ENCODE assay signal across 9 mouse cellular contexts in the genomic region with DNA sequence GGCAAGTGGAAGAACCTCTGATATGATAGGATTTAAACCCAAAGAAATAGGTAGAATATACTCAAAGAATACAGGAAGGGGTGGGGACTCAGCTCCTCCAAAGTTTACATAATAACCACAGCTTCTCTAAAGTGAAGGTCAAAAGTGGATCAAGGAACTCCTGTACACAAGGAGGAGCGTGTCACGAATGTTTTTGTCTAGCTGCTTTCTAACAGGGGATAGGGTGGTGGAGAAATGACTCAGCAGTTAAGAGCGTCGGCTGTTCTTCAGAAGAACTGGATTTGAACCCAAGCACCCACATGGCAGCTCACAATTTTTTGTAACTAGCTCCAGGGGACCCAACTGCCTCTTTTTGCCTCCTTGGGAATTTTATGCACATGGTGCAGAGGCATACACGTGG. TPM values are rescaled to one million over a fixed set of nuclear protein-coding genes. Genes with fewer than 3 reads are reported as not detected.
DNase-seq lines count a peak whose midpoint lies in the region; ATAC-seq and TF ChIP-seq lines count a peak whose summit lies in the region.
"Had no signal": no experiment of that assay in that cellular context is flagged by ENCODE, and none has a peak within 500 bp of the region (broad histone marks: within the 10 kb centered on the region; RNA-seq: fewer than 3 reads in every experiment).

No protein-coding gene starts in this region.

- TF ChIP-seq EP300 in CH12.LX (IDR thresholded peaks at IDR 0.05; ENCODE audit: low read length), result peak; percentile 74

- in situ Hi-C loops in CH12.LX (cut with MboI; ENCODE audit: low pct_ligation_motif_present, low pct_unique_long_range_greater_than_20kb, low sequenced_read_pairs), result no loop called here

- intact Hi-C loops in left cerebral cortex, postnatal 10 days (cut with DNase I), result no loop called here

- H3K36me3 ChIP-seq in heart, embryonic 16.5 days (ENCODE audit: control insufficient read depth, insufficient read depth), result peaks cover 30% of the 10 kb centered on the region
- H3K36me3 ChIP-seq in CH12.LX (replicated peaks in 1 of 2; ENCODE audit: control insufficient read depth in 1 of 2, insufficient read depth in 1 of 2, low read length in 1 of 2), result peaks cover 28 to 42% of the 10 kb centered on the region in 2 experiments
- peaks cover 31% of the 10 kb centered on the region; the same call in 1 of the 2 replicates for H3K36me3 ChIP-seq in midbrain, embryonic 15.5 days (replicated peaks)

- no peak for TF ChIP-seq CTCF in CH12.LX (conservative IDR thresholded peaks at IDR 0.05 in 1 of 2, IDR thresholded peaks at IDR 0.05 in 1 of 2; ENCODE audit: low read depth in 2 of 2, low read length in 2 of 2)

- dilution Hi-C loops in CH12.LX (cut with MboI; ENCODE audit: extremely low pct_ligation_motif_present, extremely low pct_unique_long_range_greater_than_20kb, low sequenced_read_pairs), result no loop called here

- peaks cover 12% of the 10 kb centered on the region for H3K4me1 ChIP-seq in heart, embryonic 16.5 days (ENCODE audit: control insufficient read depth, insufficient read depth, low read length)
- peaks cover 14 to 33% of the 10 kb centered on the region in 2 experiments; a peak in 3 of 4 replicates for H3K4me1 ChIP-seq in CH12.LX (ENCODE audit: control insufficient read depth in 1 of 2, insufficient read depth in 2 of 2)
- no peaks in the 10 kb centered on the region for H3K4me1 ChIP-seq in midbrain, embryonic 15.5 days
- H3K4me1 ChIP-seq: hindbrain, embryonic 10.5 days had no signal

- no peak for TF ChIP-seq RAD21 in CH12.LX (IDR thresholded peaks at IDR 0.05; ENCODE audit: low read depth, low read length)

- H3K9me3 ChIP-seq in heart, embryonic 16.5 days (replicated peaks; ENCODE audit: control insufficient read depth, low read length), result no peaks in the 10 kb centered on the region
- H3K9me3 ChIP-seq in CH12.LX (replicated peaks; ENCODE audit: low read length), result peaks cover 7% of the 10 kb centered on the region
- H3K9me3 ChIP-seq in midbrain, embryonic 15.5 days, result no peaks in the 10 kb centered on the region
- H3K9me3 ChIP-seq: hindbrain, embryonic 10.5 days had no signal

- no peak overlapping the region for H3K9ac ChIP-seq in heart, embryonic 16.5 days (ENCODE audit: low read length)
- no peak overlapping the region for H3K9ac ChIP-seq in CH12.LX (ENCODE audit: insufficient read depth, low read depth)
- no peak overlapping the region for H3K9ac ChIP-seq in midbrain, embryonic 15.5 days

- no peak overlapping the region for H3K4me2 ChIP-seq in heart, embryonic 16.5 days (ENCODE audit: low read depth, low read length)
- no peak overlapping the region for H3K4me2 ChIP-seq in CH12.LX (ENCODE audit: insufficient read depth, low read depth, poor library complexity, severe bottlenecking)
- H3K4me2 ChIP-seq in midbrain, embryonic 15.5 days, result no peak overlapping the region

- TF ChIP-seq POLR2A in CH12.LX (IDR thresholded peaks at IDR 0.05; ENCODE audit: low read depth, low read length), result no peak

- no peak for ATAC-seq in heart, embryonic 16.5 days (replicated peaks; ENCODE audit: extremely low read depth, insufficient read depth, low FRiP score)
- ATAC-seq in erythroblast, adult 5-6 weeks (replicated peaks; ENCODE audit: low FRiP score, poor library complexity, severe bottlenecking), result peak; percentile 70
- peak; percentile 96 for ATAC-seq in megakaryocyte, adult 5-6 weeks (ENCODE audit: poor library complexity, severe bottlenecking)
- ATAC-seq in midbrain, embryonic 15.5 days (replicated peaks), result no peak

- H3K4me3 ChIP-seq in heart, embryonic 16.5 days (ENCODE audit: low read length), result no peak overlapping the region
- no peak overlapping the region for H3K4me3 ChIP-seq in CH12.LX (replicated peaks in 1 of 3; ENCODE audit: low read depth in 2 of 3, low read length in 2 of 3, poor library complexity in 1 of 3)
- H3K4me3 ChIP-seq in midbrain, embryonic 15.5 days, result no peak overlapping the region
- H3K4me3 ChIP-seq: hindbrain, embryonic 10.5 days had no signal

- peak overlapping the region; percentile 53 for H3K27ac ChIP-seq in heart, embryonic 16.5 days (ENCODE audit: low read length)
- H3K27ac ChIP-seq in CH12.LX (ENCODE audit: insufficient read depth, low read depth), result no peak overlapping the region
- H3K27ac ChIP-seq in midbrain, embryonic 15.5 days, result no peak overlapping the region
- H3K27ac ChIP-seq: hindbrain, embryonic 10.5 days had no signal

- H3K79me2 ChIP-seq in CH12.LX (replicated peaks; ENCODE audit: control insufficient read depth, extremely low read depth, insufficient read depth, poor library complexity, severe bottlenecking), result no peaks in the 10 kb centered on the region

- no peak for DNase-seq in heart, adult 9 months (ENCODE audit: low spot score in 2 of 2)
- DNase-seq in CH12.LX (ENCODE audit: extremely low read depth), result peak; percentile 65
- no peak for DNase-seq in spleen, adult 12 weeks (ENCODE audit: low spot score)
- no peak for DNase-seq in left cerebral cortex, postnatal 10 days (ENCODE audit: extremely low spot score in 1 of 2, low spot score in 2 of 2)

- WGBS in heart, embryonic 16.5 days, result 68% methylated on average over 5 of the region's 5 CpGs
- WGBS in midbrain, embryonic 15.5 days, result 90% methylated on average over 5 of the region's 5 CpGs

- H3K27me3 ChIP-seq in heart, embryonic 16.5 days (ENCODE audit: control insufficient read depth, insufficient read depth, low read length), result no peaks in the 10 kb centered on the region
- no peaks in the 10 kb centered on the region for H3K27me3 ChIP-seq in CH12.LX (replicated peaks)
- no peaks in the 10 kb centered on the region for H3K27me3 ChIP-seq in midbrain, embryonic 15.5 days (replicated peaks)

TF ChIP-seq in CH12.LX, 34 proteins besides CTCF, POLR2A, EP300 and RAD21 (continues in another document):
- TF ChIP-seq SMC3 (IDR thresholded peaks at IDR 0.05; ENCODE audit: low read depth, low read length) (no peak), TCF12 (IDR thresholded peaks at IDR 0.05; ENCODE audit: low read depth, low read length) (no peak), CHD2 (IDR thresholded peaks at IDR 0.05; ENCODE audit: low read length) (peak; percentile 24; the same call in 1 of the 2 replicates), ZMIZ1 (IDR thresholded peaks at IDR 0.05; ENCODE audit: low read depth, low read length) (no peak), JUN (IDR thresholded peaks at IDR 0.05; ENCODE audit: insufficient read depth, low read depth, low read length) (peak; percentile 66), MXI1 (IDR thresholded peaks at IDR 0.05; ENCODE audit: low read depth, low read length) (0 out of 2 replicates have a peak, but pooled peaks have one; percentile 50), POLR2AphosphoS2 (IDR thresholded peaks at IDR 0.05; ENCODE audit: low read depth, low read length) (no peak), IRF4 (IDR thresholded peaks at IDR 0.05; ENCODE audit: low read depth, low read length) (peak; percentile 89), HCFC1 (IDR thresholded peaks at IDR 0.05; ENCODE audit: low read depth, low read length) (no peak), BHLHE40 (IDR thresholded peaks at IDR 0.05; ENCODE audit: low read depth, low read length) (peak; percentile 72), E2F4 (IDR thresholded peaks at IDR 0.05; ENCODE audit: insufficient replicate concordance, low read depth, low read length) (no peak), MEF2A (IDR thresholded peaks at IDR 0.05; ENCODE audit: borderline replicate concordance, low read depth, low read length) (no peak), USF2 (conservative IDR thresholded peaks at IDR 0.05; ENCODE audit: low read depth, low read length) (no peak), ZKSCAN1 (IDR thresholded peaks at IDR 0.05; ENCODE audit: borderline replicate concordance, low read depth, low read length) (no peak), UBTF (IDR thresholded peaks at IDR 0.05; ENCODE audit: low read depth, low read length) (no peak), JUND (conservative IDR thresholded peaks at IDR 0.05; ENCODE audit: low read depth, low read length) (peak; percentile 90), MYC (IDR thresholded peaks at IDR 0.05; ENCODE audit: low read depth, low read length) (peak; percentile 84), GABPA (IDR thresholded peaks at IDR 0.05; ENCODE audit: insufficient replicate concordance, low read depth, low read length) (no peak), ELF1 (IDR thresholded peaks at IDR 0.05; ENCODE audit: low read depth, low read length) (0 out of 2 replicates have a peak, but pooled peaks have one; percentile 21), NELFE (IDR thresholded peaks at IDR 0.05; ENCODE audit: low read depth, low read length) (0 out of 2 replicates have a peak, but pooled peaks have one; percentile 16), ETS1 (conservative IDR thresholded peaks at IDR 0.05; ENCODE audit: low read depth, low read length) (peak; percentile 59), SIN3A (IDR thresholded peaks at IDR 0.05; ENCODE audit: low read length) (peak; percentile 68), USF1 (IDR thresholded peaks at IDR 0.05; ENCODE audit: low read depth, low read length) (no peak), MAZ (IDR thresholded peaks at IDR 0.05; ENCODE audit: low read depth, low read length) (no peak)

RNA-seq across cellular contexts. Expression of a gene that starts 22.8 kb away (rescaled TPM):
- 53.6 and 63.5 TPM in 2 replicates for polyA plus RNA-seq in heart, embryonic 16.5 days (2015; fragmentation: Nextera tagmentation; extraction: Ambion mirVana)
- total RNA-seq in CH12.LX (2012; rRNA removed), result 43.7 and 57.8 TPM in 2 replicates
- total RNA-seq in CH12.LX (2014; rRNA removed), result 105 and 114 TPM in 2 replicates
- 70.0 and 81.6 TPM in 2 replicates for polyA plus RNA-seq in CH12.LX (2012; ENCODE audit: insufficient read length, low read depth)
- 18.4 and 31.5 TPM in 2 replicates for total RNA-seq in erythroblast, adult 5-6 weeks (2015; ENCODE audit: low replicate concordance)
- 39.3 and 41.9 TPM in 2 replicates for total RNA-seq in erythroblast, adult 5-6 weeks (2017; ENCODE audit: low replicate concordance)
- 40.0 and 41.8 TPM in 2 replicates for total RNA-seq in megakaryocyte, adult 5-6 weeks (2015)
- 74.2 and 88.3 TPM in 2 replicates for total RNA-seq in megakaryocyte, adult 5-6 weeks (2017)
- 10 to 100 TPM; 64.6 to 76.1 TPM for total RNA-seq in left cerebral cortex, postnatal 10 days (2021)
- 225 and 245 TPM in 2 replicates for polyA plus RNA-seq in midbrain, embryonic 15.5 days (2015; fragmentation: Nextera tagmentation; extraction: Ambion mirVana)

RNA-seq across cellular contexts. Expression of a gene that starts 22.8 kb away (rescaled TPM):
- polyA plus RNA-seq in heart, embryonic 16.5 days (2015; fragmentation: Nextera tagmentation; extraction: Ambion mirVana), result 9.0 and 9.5 TPM in 2 replicates
- total RNA-seq in CH12.LX (2012; rRNA removed) (8.5 and 12.4 TPM in 2 replicates), CH12.LX (2014; rRNA removed) (16.7 and 17.8 TPM in 2 replicates)
- 15.3 and 16.2 TPM in 2 replicates for polyA plus RNA-seq in CH12.LX (2012; ENCODE audit: insufficient read length, low read depth)
- 3.8 and 15.2 TPM in 2 replicates for total RNA-seq in erythroblast, adult 5-6 weeks (2015; ENCODE audit: low replicate concordance)
- total RNA-seq in erythroblast, adult 5-6 weeks (2017; ENCODE audit: low replicate concordance), result 3.8 and 14.0 TPM in 2 replicates
- total RNA-seq in megakaryocyte, adult 5-6 weeks (2015), result 19.2 and 20.1 TPM in 2 replicates
- 7.5 and 9.6 TPM in 2 replicates for total RNA-seq in megakaryocyte, adult 5-6 weeks (2017)
- 1 to 10 TPM; 4.3 to 6.5 TPM for total RNA-seq in left cerebral cortex, postnatal 10 days (2021)
- polyA plus RNA-seq in midbrain, embryonic 15.5 days (2015; fragmentation: Nextera tagmentation; extraction: Ambion mirVana), result 7.8 and 7.9 TPM in 2 replicates

Comparison
In these comparisons a context has a peak if more than half of its experiments do, and no peak if none do; other contexts are left out.
1. ATAC-seq: peak in erythroblast, adult 5-6 weeks (single experiment) and megakaryocyte, adult 5-6 weeks (single experiment); none in heart, embryonic 16.5 days (single experiment) and midbrain, embryonic 15.5 days (single experiment).